Mouse (Mus musculus) ES-E14 (cell line): ENCODE measurements around the gene Camkk2. TPM values are rescaled to one million over a fixed set of nuclear protein-coding genes. Genes with fewer than 3 reads are reported as not detected.

ENCODE experiments used
- DNase-seq: peaks from one replicate; pipeline ENCODE4 v3.0.0-alpha.2; 2013; ENCODE audit warnings: low read depth, low spot score
- H3K27ac ChIP-seq: 2 replicates; pipeline ENCODE4 v1.5.1; 2012; ENCODE audit warnings: low read depth, mild to moderate bottlenecking, low read length, moderate library complexity, mixed read lengths; ENCODE audit not compliant: poor library complexity, insufficient read depth, severe bottlenecking
- H3K36me3 ChIP-seq: 2 replicates; pipeline ENCODE4 v1.6.1; 2012; ENCODE audit warnings: mild to moderate bottlenecking, low read length, moderate library complexity, mixed read lengths; ENCODE audit not compliant: control insufficient read depth, poor library complexity, insufficient read depth, severe bottlenecking
- H3K4me1 ChIP-seq, 2 experiments: fragments of 150-350 bp in 1 of 2; sonication (generic) in 1 of 2; 2 replicates each; pipeline ENCODE4 v1.6.1; 2012; ENCODE audit warnings: low read length in 2 of 2, mild to moderate bottlenecking in 1 of 2, mixed read lengths in 1 of 2; ENCODE audit not compliant: control insufficient read depth in 2 of 2, insufficient read depth in 2 of 2, poor library complexity in 1 of 2
- H3K4me3 ChIP-seq, 2 experiments: fragments of 150-350 bp in 1 of 2; sonication (generic) in 1 of 2; 2 replicates each; pipeline ENCODE4 v1.5.1; 2012; ENCODE audit warnings: low read length in 2 of 2, low read depth in 1 of 2, mild to moderate bottlenecking in 1 of 2, mixed read lengths in 1 of 2; ENCODE audit not compliant: insufficient read depth in 1 of 2, poor library complexity in 1 of 2, severe bottlenecking in 1 of 2
- H3K9ac ChIP-seq: 2 replicates; pipeline ENCODE4 v1.6.1; 2012; ENCODE audit warnings: low read depth, mild to moderate bottlenecking, low read length, mixed read lengths; ENCODE audit not compliant: poor library complexity, insufficient read depth, severe bottlenecking
- H3K9me3 ChIP-seq: fragments of 150-350 bp; sonication (generic); 2 replicates; pipeline ENCODE4 v1.6.1; 2012; ENCODE audit warnings: low read depth, mild to moderate bottlenecking, low read length; ENCODE audit not compliant: control insufficient read depth, insufficient read depth
- CHD2 ChIP-seq: IDR thresholded peaks from 2 replicates; pipeline ENCODE4 v1.6.1; 2014; ENCODE audit warnings: mild to moderate bottlenecking, low read depth, low read length, inconsistent platforms
- HCFC1 ChIP-seq: IDR thresholded peaks from 2 replicates; pipeline ENCODE4 v1.6.1; 2012; ENCODE audit warnings: low read length, inconsistent platforms, borderline replicate concordance; ENCODE audit not compliant: insufficient read depth
- MAFK ChIP-seq: IDR thresholded peaks from 2 replicates; pipeline ENCODE4 v1.6.1; 2014; ENCODE audit warnings: mild to moderate bottlenecking, low read depth, low read length, inconsistent platforms; ENCODE audit not compliant: insufficient read depth
- ZC3H11A ChIP-seq: IDR thresholded peaks from 2 replicates; pipeline ENCODE4 v1.6.1; 2012; ENCODE audit warnings: low read depth, mild to moderate bottlenecking, inconsistent platforms, low read length, borderline replicate concordance
- ZNF384 ChIP-seq: IDR thresholded peaks from 2 replicates; pipeline ENCODE4 v1.6.1; 2012; ENCODE audit warnings: low read depth, low read length, inconsistent platforms
- in situ Hi-C, 2 experiments: fragments of 600-800 bp; cut with MboI; formaldehyde crosslinking; loops; one replicate each; pipeline ENCODE4 v1.15.1; 2025; ENCODE audit warnings: low sequenced_read_pairs in 2 of 2, inconsistent platforms in 1 of 2; ENCODE audit not compliant: unreplicated experiment in 2 of 2
- total RNA-seq: library from RNA; depleted of rRNA; stranded (reverse); fragments of 300-350 nt; gene quantifications from 2 replicates; pipeline ENCODE4 v1.2.3, GENCODE M21; 2012; rRNA removed

Camkk2 gene
- total RNA-seq, result 12.7 and 16.1 TPM in 2 replicates

DNA sequence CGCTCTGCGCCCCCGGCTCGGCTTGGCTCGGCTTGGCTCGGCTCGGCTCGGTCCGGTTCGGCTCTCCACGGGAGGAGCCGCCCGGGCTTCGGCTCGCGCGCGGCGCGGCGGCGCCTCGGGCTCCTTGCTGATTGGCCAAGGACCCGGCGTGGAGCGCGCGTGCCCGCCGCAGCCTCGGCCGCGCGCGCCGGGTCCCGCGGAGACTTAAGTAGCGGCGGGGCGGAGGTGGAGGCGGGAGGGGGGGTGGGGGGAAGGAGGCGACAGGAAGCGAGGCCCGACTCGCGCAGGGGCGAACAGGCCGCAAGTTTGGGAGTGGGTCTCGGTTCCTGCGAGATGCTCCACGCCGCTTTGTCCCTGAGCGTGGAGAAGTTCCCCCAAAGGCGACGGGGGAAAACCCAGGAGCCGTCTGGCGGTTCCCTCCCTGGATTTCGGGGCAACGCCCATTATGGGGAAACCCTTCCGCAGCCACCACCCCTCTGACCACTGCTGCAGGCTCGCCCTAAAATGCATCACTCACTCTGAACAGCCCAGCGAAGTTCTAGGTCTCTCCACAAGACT, at the start of gene Camkk2:
Camkk2 (minus strand) TSS at position 133 of the 558 bp plus-strand sequence.
- TF ChIP-seq ZNF384 (no peak), HCFC1 (no peak), CHD2 (no peak), MAFK (no peak), ZC3H11A (no peak)
- H3K4me3 ChIP-seq, result peak within 1 kb of the TSS; percentile 82 to 97
- peak; percentile 56 for DNase-seq
- H3K4me1 ChIP-seq, result peaks cover 11 to 16% of the 10 kb centered on the region in 2 experiments
- peak within 1 kb of the TSS; percentile 86 for H3K9ac ChIP-seq
- H3K27ac ChIP-seq, result no peak within 1 kb of the TSS
- H3K36me3 ChIP-seq, result no peaks in the 10 kb centered on the region
- in situ Hi-C loops, result no loop called here
- H3K9me3 ChIP-seq, result no peaks in the 10 kb centered on the region

GRCm38 (mm10) chr5:122825099-122825498, 45.9 kb upstream of the Camkk2 start:
- Histone ChIP-seq H3K36me3 (no peaks in the 10 kb centered on the region), H3K4me3 (peak overlapping the region in 1 of 2 experiments; percentile 10; a peak in 1 of 4 replicates), H3K9ac (no peak overlapping the region; the same call in 1 of the 2 replicates), H3K9me3 (no peaks in the 10 kb centered on the region), H3K27ac (no peak overlapping the region), H3K4me1 (no peaks in the 10 kb centered on the region)
- TF ChIP-seq MAFK (no peak), HCFC1 (peak; percentile 73; the same call in 1 of the 2 replicates), CHD2 (peak; percentile 43; the same call in 1 of the 2 replicates), ZC3H11A (no peak), ZNF384 (peak; percentile 67)
- in situ Hi-C loops, result no loop called here
- no peak for DNase-seq

DNA sequence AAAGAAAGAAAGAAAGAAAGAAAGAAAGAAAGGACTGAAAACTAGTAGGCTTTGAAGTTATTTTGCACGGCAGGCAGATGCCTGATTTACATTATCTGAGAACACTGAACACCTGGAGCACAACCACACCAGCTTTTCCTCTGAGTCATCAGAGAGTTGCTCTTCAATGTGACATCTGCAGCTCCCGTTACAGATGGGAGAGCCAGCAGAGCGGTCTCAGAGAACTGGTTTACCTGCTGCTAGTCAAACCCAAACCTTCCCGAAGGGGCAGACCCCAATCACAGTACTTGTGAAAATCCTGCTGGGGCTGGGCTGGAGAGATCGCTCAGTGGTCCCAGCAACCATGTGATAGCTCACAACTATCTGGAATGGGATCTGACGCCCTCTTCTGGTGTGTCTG, 45.2 kb upstream of the Camkk2 start:
- Histone ChIP-seq H3K9ac (no peak overlapping the region; the same call in 1 of the 2 replicates), H3K9me3 (no peaks in the 10 kb centered on the region), H3K4me1 (no peaks in the 10 kb centered on the region), H3K27ac (no peak overlapping the region), H3K36me3 (peaks cover under 1% of the 10 kb centered on the region), H3K4me3 (no peak overlapping the region)
- in situ Hi-C loops, result no loop called here
- no peak for TF ChIP-seq ZC3H11A
- no peak for TF ChIP-seq HCFC1
- TF ChIP-seq ZNF384, result no peak
- no peak for TF ChIP-seq CHD2
- no peak for TF ChIP-seq MAFK
- no peak for DNase-seq

- in situ Hi-C loops, result no loop called here
- DNase-seq, result peak; percentile 34
- no peak overlapping the region for H3K9ac ChIP-seq
- H3K4me3 ChIP-seq, result no peak overlapping the region
- TF ChIP-seq HCFC1 (no peak), ZNF384 (peak; percentile 30; the same call in 1 of the 2 replicates)
- no peaks in the 10 kb centered on the region for H3K9me3 ChIP-seq
- peaks cover 3% of the 10 kb centered on the region for H3K36me3 ChIP-seq
- no peak overlapping the region; the same call in 1 of the 2 replicates for H3K27ac ChIP-seq
- H3K4me1 ChIP-seq, result no peaks in the 10 kb centered on the region
Observed at GRCm38 (mm10) chr5:122823976-122824375, 44.8 kb upstream of the Camkk2 start.

DNA sequence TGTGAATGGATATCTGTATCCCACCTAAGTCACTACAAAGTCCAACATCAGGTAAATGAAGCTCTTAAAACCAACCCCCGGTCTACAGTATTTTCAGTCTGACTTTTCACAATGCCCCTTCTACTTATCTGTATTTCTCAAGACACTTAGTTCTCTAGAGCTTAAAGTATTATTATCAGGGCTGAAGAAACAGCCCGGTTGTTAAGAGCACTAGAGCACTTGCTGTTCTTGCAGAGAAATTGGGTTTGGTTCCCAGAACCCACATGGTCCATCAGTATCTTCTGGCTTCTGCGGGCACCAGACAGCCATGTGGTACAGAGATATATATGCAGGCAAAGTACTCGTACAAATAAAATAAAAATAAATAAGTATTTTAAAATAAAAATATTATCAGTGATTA, 43.2 kb upstream of the Camkk2 start:
- DNase-seq, result no peak
- Histone ChIP-seq H3K9ac (no peak overlapping the region), H3K4me1 (no peaks in the 10 kb centered on the region), H3K9me3 (no peaks in the 10 kb centered on the region), H3K36me3 (peaks cover 16% of the 10 kb centered on the region), H3K4me3 (no peak overlapping the region), H3K27ac (no peak overlapping the region)
- TF ChIP-seq ZC3H11A (no peak), MAFK (no peak), ZNF384 (no peak), CHD2 (no peak), HCFC1 (no peak)
- in situ Hi-C loops, result no loop called here
